Mouse (Mus musculus) heart, embryonic 12.5 days (tissue): ENCODE results near the gene Dnali1. TPM values are rescaled to one million over a fixed set of nuclear protein-coding genes. Genes with fewer than 3 reads are reported as not detected.

Experiments
- ATAC-seq: fragments of 200-750 bp; cut with Nextera tagmentation; 2 replicates; pipeline ENCODE4 v1.8.0; 2017; ENCODE audit warnings: moderate TSS enrichment, moderate library complexity; ENCODE audit not compliant: insufficient number of reproducible peaks, low FRiP score
- H3K27ac ChIP-seq: fragments of 300-500 bp; sonication (generic); 2 replicates; pipeline ENCODE4 v1.5.1; 2016; ENCODE audit warnings: mild to moderate bottlenecking, moderate library complexity; ENCODE audit not compliant: poor library complexity, severe bottlenecking
- H3K27me3 ChIP-seq: fragments of 300-500 bp; sonication (generic); replicated peaks from 2 replicates; pipeline ENCODE4 v1.6.1; 2016; ENCODE audit warnings: mild to moderate bottlenecking, moderate library complexity
- H3K36me3 ChIP-seq: fragments of 300-500 bp; sonication (generic); 2 replicates; pipeline ENCODE4 v1.6.1; 2016; ENCODE audit warnings: mild to moderate bottlenecking, moderate library complexity
- H3K4me1 ChIP-seq: fragments of 300-500 bp; sonication (generic); replicated peaks from 2 replicates; pipeline ENCODE4 v1.6.1; 2016; ENCODE audit warnings: mild to moderate bottlenecking
- H3K4me2 ChIP-seq: fragments of 300-500 bp; sonication (generic); 2 replicates; pipeline ENCODE4 v1.6.1; 2016; ENCODE audit warnings: mild to moderate bottlenecking, moderate library complexity
- H3K4me3 ChIP-seq: fragments of 300-500 bp; sonication (generic); 2 replicates; pipeline ENCODE4 v1.5.1; 2016; ENCODE audit warnings: mild to moderate bottlenecking
- H3K9ac ChIP-seq: fragments of 300-500 bp; sonication (generic); 2 replicates; pipeline ENCODE4 v1.6.1; 2016; ENCODE audit warnings: mild to moderate bottlenecking, moderate library complexity
- H3K9me3 ChIP-seq: fragments of 300-500 bp; sonication (generic); replicated peaks from 2 replicates; pipeline ENCODE4 v1.6.1; 2016; ENCODE audit warnings: mild to moderate bottlenecking, moderate library complexity
- WGBS: fragments of 180-500 bp; shearing (Covaris S2); methylation state at CpG from one replicate; pipeline ENCODE4 v1.1.7; 2016; 5-methylcytosine and 5-hydroxymethylcytosine counted together
- polyA plus RNA-seq: library from polyadenylated mRNA; unstranded; fragments of >200 nt; fragmentation: Nextera tagmentation; extraction: Ambion mirVana; gene quantifications from 2 replicates; pipeline ENCODE4 v1.2.1, GENCODE M21; 2016

The Dnali1 gene
- polyA plus RNA-seq = 0.17 and 0.18 TPM in 2 replicates

DNA sequence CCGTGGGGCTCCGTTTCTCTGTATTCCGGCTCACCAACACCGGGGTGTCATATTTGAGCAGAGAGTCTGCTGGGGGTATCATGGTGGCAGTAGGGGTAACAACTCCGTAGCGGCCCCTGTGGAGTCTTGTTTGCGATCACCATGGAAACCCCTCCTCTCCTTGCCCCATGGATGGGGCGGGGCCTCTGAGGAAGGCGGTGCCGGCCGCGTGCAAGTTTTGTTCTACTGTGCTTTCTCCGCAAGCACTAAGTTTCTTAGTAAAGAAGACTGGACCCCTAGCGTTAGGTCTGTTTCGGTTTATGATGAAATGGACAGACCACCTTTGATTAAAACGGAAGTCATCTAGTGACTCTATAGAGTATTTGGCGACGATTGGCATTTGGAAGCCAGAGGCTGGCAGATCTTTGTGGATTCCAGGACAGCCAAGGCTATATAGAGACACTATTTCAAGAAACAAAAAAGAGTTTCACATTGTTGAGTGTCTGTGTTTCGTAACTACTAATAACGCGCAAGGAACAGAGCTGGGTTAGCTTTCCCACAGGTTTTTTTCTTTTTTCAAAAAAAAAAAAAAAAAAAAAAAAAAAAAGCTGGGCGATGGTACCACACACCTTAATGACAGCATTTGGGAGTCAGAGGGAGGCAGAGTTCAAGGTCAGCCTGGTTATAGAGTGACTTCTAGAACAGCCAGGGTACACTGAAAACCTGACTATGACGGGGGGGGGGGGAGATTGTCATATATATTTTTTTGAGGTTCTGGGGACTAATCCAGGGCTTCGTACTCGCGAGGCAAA is at the start of gene Dnali1:
Gene Dnali1 (minus strand): TSS at position 187 of the 791 bp plus-strand sequence.
- WGBS = 2% methylated on average over 26 of the region's 26 CpGs
- H3K27ac ChIP-seq = no peak within 1 kb of the TSS
- H3K9me3 ChIP-seq = no peaks in the 10 kb centered on the region
- H3K4me1 ChIP-seq = peaks cover 10% of the 10 kb centered on the region
- H3K36me3 ChIP-seq = peaks cover 25% of the 10 kb centered on the region
- H3K9ac ChIP-seq = peak within 1 kb of the TSS; percentile 88
- H3K4me2 ChIP-seq = peak within 1 kb of the TSS; percentile 79
- H3K4me3 ChIP-seq = peak within 1 kb of the TSS; percentile 88
- peak; percentile 37; the same call in 1 of the 2 replicates for ATAC-seq
- H3K27me3 ChIP-seq = peaks cover 9% of the 10 kb centered on the region

DNA sequence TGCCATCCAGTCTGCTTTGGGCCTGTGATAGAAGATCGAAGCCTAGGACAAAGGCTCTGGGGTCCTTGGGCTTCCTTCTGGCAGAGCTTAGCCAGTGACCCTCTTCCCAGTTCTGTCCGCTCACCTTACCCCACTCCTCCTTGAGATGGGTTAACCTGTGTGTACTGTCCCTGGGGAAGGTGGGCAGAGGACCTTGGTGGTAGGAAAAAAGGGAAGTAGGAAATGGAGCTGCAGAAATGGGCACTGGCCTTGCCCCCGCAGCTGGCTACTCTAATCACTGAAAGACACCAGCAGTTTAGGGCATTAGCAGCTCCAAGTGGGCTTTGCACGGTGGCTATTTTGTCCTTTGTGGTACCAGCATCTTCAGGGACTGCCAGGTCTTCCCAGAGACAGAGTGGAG is 49.6 kb upstream of the Dnali1 start:
- Histone ChIP-seq H3K27me3 (no peaks in the 10 kb centered on the region), H3K4me3 (no peak overlapping the region), H3K4me2 (no peak overlapping the region), H3K27ac (no peak overlapping the region), H3K36me3 (peaks cover 19% of the 10 kb centered on the region), H3K9me3 (no peaks in the 10 kb centered on the region), H3K9ac (no peak overlapping the region), H3K4me1 (peaks cover 17% of the 10 kb centered on the region)
- WGBS = 71% methylated on average over 4 of the region's 4 CpGs
- no peak for ATAC-seq

GRCm38 (mm10) chr4:125114638-125115037 is 49.1 kb upstream of the Dnali1 start:
- Histone ChIP-seq H3K27me3 (no peaks in the 10 kb centered on the region), H3K4me3 (no peak overlapping the region), H3K4me1 (peaks cover 17% of the 10 kb centered on the region), H3K9me3 (no peaks in the 10 kb centered on the region), H3K36me3 (peaks cover 19% of the 10 kb centered on the region), H3K27ac (no peak overlapping the region), H3K4me2 (no peak overlapping the region), H3K9ac (no peak overlapping the region)
- WGBS = 10% methylated on average over 6 of the region's 6 CpGs
- no peak for ATAC-seq

GRCm38 (mm10) chr4:125105354-125105753 is 39.9 kb upstream of the Dnali1 start:
- ATAC-seq = 0 out of 2 replicates have a peak, but pooled peaks have one; percentile 15
- Histone ChIP-seq H3K27me3 (no peaks in the 10 kb centered on the region), H3K4me2 (no peak overlapping the region), H3K36me3 (peaks cover 44% of the 10 kb centered on the region), H3K4me1 (peaks cover 12% of the 10 kb centered on the region), H3K9ac (no peak overlapping the region), H3K27ac (peak overlapping the region; percentile 50; the same call in 1 of the 2 replicates), H3K9me3 (no peaks in the 10 kb centered on the region), H3K4me3 (no peak overlapping the region)
- 59% methylated on average over 9 of the region's 9 CpGs for WGBS

- Histone ChIP-seq H3K27ac (no peak overlapping the region), H3K9ac (no peak overlapping the region), H3K4me1 (peaks cover 11% of the 10 kb centered on the region), H3K27me3 (no peaks in the 10 kb centered on the region), H3K36me3 (peaks cover 27% of the 10 kb centered on the region), H3K4me3 (no peak overlapping the region), H3K4me2 (no peak overlapping the region), H3K9me3 (no peaks in the 10 kb centered on the region)
- ATAC-seq = no peak
- 69% methylated on average over 13 of the region's 13 CpGs for WGBS
These were observed 35.8 kb upstream of the Dnali1 start for GRCm38 (mm10) chr4:125101334-125101733.

DNA sequence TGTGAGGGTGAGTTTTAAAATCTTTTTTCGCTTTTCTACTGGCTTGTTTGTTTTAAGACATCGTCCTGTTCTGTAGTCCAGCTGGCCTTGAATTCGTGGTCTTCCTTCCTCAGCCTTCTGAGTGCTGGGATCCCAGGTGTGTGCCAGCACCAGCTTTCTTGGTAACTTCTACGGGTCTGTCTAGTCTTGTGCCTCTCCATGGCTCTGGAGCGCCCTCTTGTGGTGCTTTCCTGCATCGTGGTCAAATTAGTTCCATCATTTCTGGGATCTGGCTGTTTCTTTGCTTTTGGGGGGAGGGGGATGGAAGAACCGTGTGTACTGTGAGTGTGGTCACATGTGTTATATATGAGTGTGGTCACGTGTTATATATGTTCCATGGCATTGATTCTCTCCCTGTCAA is 34.0 kb upstream of the Dnali1 start:
- H3K36me3 ChIP-seq = peaks cover 21% of the 10 kb centered on the region
- ATAC-seq = peak; percentile 57; the same call in 1 of the 2 replicates
- no peaks in the 10 kb centered on the region for H3K27me3 ChIP-seq
- 8% methylated on average over 8 of the region's 8 CpGs for WGBS
- H3K4me2 ChIP-seq = no peak overlapping the region
- no peaks in the 10 kb centered on the region for H3K9me3 ChIP-seq
- H3K4me3 ChIP-seq = no peak overlapping the region
- H3K27ac ChIP-seq = no peak overlapping the region
- H3K9ac ChIP-seq = no peak overlapping the region
- no peaks in the 10 kb centered on the region for H3K4me1 ChIP-seq

DNA sequence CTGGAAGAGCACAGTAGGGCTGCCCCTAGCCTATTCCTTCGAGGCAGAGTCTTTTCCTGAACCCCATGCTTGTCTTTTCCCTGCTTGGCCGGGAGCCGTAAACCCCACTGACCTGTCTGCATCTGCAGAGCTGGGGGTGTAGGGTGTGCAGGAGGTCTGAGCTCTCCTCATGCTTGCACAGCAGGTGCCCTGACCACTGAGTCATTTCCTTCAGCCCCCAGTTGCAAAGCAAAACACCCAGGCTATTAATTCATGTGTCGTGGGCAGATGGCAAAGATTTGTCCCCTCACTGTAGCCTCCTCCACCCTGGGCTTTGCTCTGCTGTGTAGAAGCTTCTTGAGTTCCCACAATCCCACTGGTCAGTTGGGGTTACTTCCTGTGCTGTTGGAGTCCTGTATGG is 31.9 kb upstream of the Dnali1 start:
- Histone ChIP-seq H3K36me3 (peaks cover 20% of the 10 kb centered on the region), H3K4me1 (no peaks in the 10 kb centered on the region), H3K9ac (no peak overlapping the region), H3K4me2 (no peak overlapping the region), H3K27me3 (no peaks in the 10 kb centered on the region), H3K9me3 (no peaks in the 10 kb centered on the region), H3K27ac (no peak overlapping the region), H3K4me3 (no peak overlapping the region)
- no peak for ATAC-seq
- 84% methylated on average over 4 of the region's 4 CpGs for WGBS

DNA sequence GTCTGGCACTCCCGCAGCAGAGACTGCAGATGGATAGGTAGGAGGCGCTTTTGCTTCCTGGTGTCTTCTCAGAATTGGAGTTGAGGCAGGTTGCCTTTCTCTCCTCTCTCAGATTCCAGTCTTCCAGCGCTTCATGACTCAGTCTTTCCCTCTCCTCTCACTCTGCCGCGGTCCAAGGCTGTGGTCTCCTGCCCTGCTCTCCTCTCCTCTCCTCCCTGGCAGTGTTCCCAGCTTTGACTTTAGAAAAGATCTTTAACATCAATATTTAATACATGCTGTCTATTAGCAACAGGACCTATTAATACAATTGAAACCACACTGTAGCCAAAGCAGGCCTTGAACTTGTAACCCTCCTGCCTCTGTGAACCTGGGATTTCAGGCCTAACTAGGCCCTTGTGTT is 30.6 kb upstream of the Dnali1 start:
- Histone ChIP-seq H3K27me3 (no peaks in the 10 kb centered on the region), H3K9me3 (no peaks in the 10 kb centered on the region), H3K4me3 (no peak overlapping the region), H3K4me1 (no peaks in the 10 kb centered on the region), H3K27ac (no peak overlapping the region), H3K4me2 (no peak overlapping the region), H3K9ac (no peak overlapping the region), H3K36me3 (peaks cover 28% of the 10 kb centered on the region)
- 91% methylated on average over 5 of the region's 5 CpGs for WGBS
- no peak for ATAC-seq

GRCm38 (mm10) chr4:125093031-125093430 is 27.5 kb upstream of the Dnali1 start:
- H3K4me2 ChIP-seq = no peak overlapping the region
- no peak overlapping the region for H3K9ac ChIP-seq
- WGBS = 92% methylated on average over 5 of the region's 5 CpGs
- H3K4me3 ChIP-seq = no peak overlapping the region
- H3K9me3 ChIP-seq = no peaks in the 10 kb centered on the region
- H3K27ac ChIP-seq = no peak overlapping the region
- no peak for ATAC-seq
- no peaks in the 10 kb centered on the region for H3K4me1 ChIP-seq
- H3K36me3 ChIP-seq = peaks cover 57% of the 10 kb centered on the region
- H3K27me3 ChIP-seq = no peaks in the 10 kb centered on the region

GRCm38 (mm10) chr4:125085346-125085841 is 19.9 kb upstream of the Dnali1 start:
- peaks cover 41% of the 10 kb centered on the region for H3K36me3 ChIP-seq
- peak; percentile 96 for ATAC-seq
- peak overlapping the region; percentile 98 for H3K27ac ChIP-seq
- H3K27me3 ChIP-seq = no peaks in the 10 kb centered on the region
- no peaks in the 10 kb centered on the region for H3K9me3 ChIP-seq
- H3K4me2 ChIP-seq = peak overlapping the region; percentile 89
- H3K4me1 ChIP-seq = peaks cover 14% of the 10 kb centered on the region
- H3K4me3 ChIP-seq = peak overlapping the region; percentile 89
- peak overlapping the region; percentile 90 for H3K9ac ChIP-seq
- WGBS = 1% methylated on average over 45 of the region's 45 CpGs

- 1% methylated on average over 63 of the region's 63 CpGs for WGBS
- H3K4me2 ChIP-seq = peak within 1 kb of the TSS; percentile 89
- H3K27me3 ChIP-seq = no peaks in the 10 kb centered on the region
- peaks cover 14% of the 10 kb centered on the region for H3K4me1 ChIP-seq
- H3K9ac ChIP-seq = peak within 1 kb of the TSS; percentile 90
- no peaks in the 10 kb centered on the region for H3K9me3 ChIP-seq
- ATAC-seq = peak; percentile 90
- peak within 1 kb of the TSS; percentile 98 for H3K27ac ChIP-seq
- H3K4me3 ChIP-seq = peak within 1 kb of the TSS; percentile 89
- H3K36me3 ChIP-seq = peaks cover 34% of the 10 kb centered on the region
These were observed 19.2 kb upstream of the Dnali1 start, which contains the start of gene Meaf6 for GRCm38 (mm10) chr4:125084403-125085345. TSS of gene Meaf6 (plus strand) at chr4:125085134.
